Mouse (Mus musculus): ENCODE measurements at regions not wholly inside any gene's neighbourhood (a gene's known extent, or its start where the extent isn't known, plus 50 kb on each side); places are given as distances from the start of the nearest gene placed in this dataset.

- intact Hi-C loops (cut with DNase I), result no loop called here
- H3K27ac ChIP-seq, result no peak overlapping the region
- TF ChIP-seq CTCF (IDR thresholded peaks at IDR 0.05), result no peak
- DNase-seq, result no peak
- peak overlapping the region; percentile 15 for H3K4me3 ChIP-seq
These were observed 102.1 kb upstream of the Rap1b start for GRCm38 (mm10) chr10:117947911-117948310.

DNA sequence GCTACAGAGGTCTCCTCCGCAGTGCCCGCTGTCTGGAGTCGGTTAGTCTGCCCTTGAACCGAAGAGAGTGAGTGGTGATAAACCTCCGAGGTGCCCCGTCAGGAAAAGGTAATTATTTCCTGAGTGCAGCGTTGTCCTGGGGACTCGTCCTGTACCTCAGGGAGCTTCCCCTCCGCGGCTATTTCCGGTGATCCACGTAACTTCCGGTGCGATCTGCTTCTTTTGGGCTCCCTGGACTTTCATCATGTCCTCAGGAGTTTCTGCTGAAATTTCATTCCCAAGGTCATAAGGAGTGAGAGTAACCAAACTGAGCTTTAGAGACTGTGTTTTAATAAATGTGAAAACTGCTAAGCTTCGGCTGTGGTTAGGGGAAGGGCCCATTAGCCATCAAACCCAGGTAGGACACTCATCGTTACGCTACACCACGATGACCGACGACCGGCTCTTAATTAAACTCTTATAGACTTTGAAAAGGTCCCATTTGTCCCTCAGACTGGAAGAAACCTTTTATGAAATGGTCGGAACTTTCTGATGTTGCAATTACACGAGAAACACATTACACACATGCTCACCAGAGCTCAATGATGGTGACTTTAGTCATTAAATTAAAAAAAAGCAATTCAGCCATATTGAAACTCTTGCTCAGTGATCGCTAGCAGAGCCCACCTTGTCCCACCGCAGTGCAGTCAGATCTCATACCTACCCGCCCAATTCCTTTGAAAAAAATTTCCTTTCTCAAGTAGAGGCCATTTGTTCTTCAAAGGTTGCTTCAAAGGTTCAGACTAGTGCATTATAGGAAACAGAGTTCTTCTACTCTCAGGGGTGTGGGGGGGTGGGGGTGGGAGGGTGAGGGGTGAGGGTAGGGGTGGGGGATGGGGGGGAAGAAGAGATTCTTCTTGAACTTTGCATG lies 106.5 kb upstream of the Rap1b start:
- no peak for TF ChIP-seq CTCF (IDR thresholded peaks at IDR 0.05)
- H3K4me3 ChIP-seq, result peak overlapping the region; percentile 15; the same call in 1 of the 2 replicates
- no peak for DNase-seq
- H3K27ac ChIP-seq, result no peak overlapping the region
- intact Hi-C loops (cut with DNase I), result no loop called here

- Histone ChIP-seq H3K4me3 (no peak overlapping the region), H3K27ac (no peak overlapping the region)
- intact Hi-C loops (cut with DNase I), result no loop called here
- no peak for TF ChIP-seq CTCF (IDR thresholded peaks at IDR 0.05)
- DNase-seq, result no peak
These were observed 107.3 kb upstream of the Rap1b start for GRCm38 (mm10) chr10:117953026-117953711.

GRCm38 (mm10) chr10:117956174-117956950 lies 110.5 kb upstream of the Rap1b start:
- no peak for TF ChIP-seq CTCF (IDR thresholded peaks at IDR 0.05)
- no peak for DNase-seq
- Histone ChIP-seq H3K27ac (no peak overlapping the region), H3K4me3 (no peak overlapping the region)
- intact Hi-C loops (cut with DNase I), result no loop called here

GRCm38 (mm10) chr10:117974706-117975105 lies 128.9 kb upstream of the Rap1b start:
- no peak for DNase-seq
- no peak for TF ChIP-seq CTCF (IDR thresholded peaks at IDR 0.05)
- Histone ChIP-seq H3K27ac (no peak overlapping the region), H3K4me3 (no peak overlapping the region)
- intact Hi-C loops (cut with DNase I), result no loop called here

DNA sequence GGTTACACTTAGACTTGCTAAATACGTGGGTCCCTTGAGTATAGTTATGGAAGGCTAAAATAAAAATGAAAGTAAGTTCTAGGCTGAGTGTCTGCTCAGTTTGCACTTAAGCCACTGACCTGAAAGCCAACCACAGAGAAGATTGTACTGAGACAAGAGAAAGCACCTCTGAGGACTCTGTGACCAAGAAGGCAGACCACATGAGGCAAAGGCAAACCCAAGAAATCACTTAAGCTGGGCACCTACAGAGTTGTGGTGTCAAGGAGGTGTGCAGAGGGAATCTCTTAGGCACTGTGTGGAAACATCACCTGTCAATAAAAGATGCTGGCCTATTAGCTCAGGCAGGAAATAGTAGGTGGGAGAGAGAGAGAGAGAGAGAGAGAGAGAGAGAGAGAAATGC lies 129.6 kb upstream of the Rap1b start:
- Histone ChIP-seq H3K27ac (no peak overlapping the region), H3K4me3 (no peak overlapping the region)
- TF ChIP-seq CTCF (IDR thresholded peaks at IDR 0.05), result no peak
- DNase-seq, result no peak
- intact Hi-C loops (cut with DNase I), result no loop called here

DNA sequence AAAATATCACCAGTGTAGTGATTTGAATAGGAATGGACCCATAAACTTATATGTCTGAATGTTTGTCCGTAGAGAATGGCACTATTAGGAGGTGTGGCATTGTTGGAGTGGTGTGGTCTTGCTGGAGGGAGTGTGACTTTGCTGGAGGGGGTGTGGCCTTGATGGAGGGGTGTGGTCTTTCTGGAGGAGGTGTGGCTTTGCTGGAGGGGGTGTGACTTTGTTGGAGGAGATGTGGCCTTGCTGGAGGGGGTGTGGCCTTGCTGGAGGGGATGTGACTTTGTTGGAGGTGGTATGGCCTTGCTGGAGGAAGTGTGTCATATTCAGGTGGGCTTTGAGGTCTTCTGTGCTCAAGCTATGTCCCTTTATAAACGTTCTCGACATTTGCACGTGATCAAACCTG lies 133.3 kb upstream of the Rap1b start:
- no peak overlapping the region for H3K27ac ChIP-seq
- DNase-seq, result no peak
- H3K4me3 ChIP-seq, result no peak overlapping the region
- intact Hi-C loops (cut with DNase I), result no loop called here
- no peak for TF ChIP-seq CTCF (IDR thresholded peaks at IDR 0.05)

DNA sequence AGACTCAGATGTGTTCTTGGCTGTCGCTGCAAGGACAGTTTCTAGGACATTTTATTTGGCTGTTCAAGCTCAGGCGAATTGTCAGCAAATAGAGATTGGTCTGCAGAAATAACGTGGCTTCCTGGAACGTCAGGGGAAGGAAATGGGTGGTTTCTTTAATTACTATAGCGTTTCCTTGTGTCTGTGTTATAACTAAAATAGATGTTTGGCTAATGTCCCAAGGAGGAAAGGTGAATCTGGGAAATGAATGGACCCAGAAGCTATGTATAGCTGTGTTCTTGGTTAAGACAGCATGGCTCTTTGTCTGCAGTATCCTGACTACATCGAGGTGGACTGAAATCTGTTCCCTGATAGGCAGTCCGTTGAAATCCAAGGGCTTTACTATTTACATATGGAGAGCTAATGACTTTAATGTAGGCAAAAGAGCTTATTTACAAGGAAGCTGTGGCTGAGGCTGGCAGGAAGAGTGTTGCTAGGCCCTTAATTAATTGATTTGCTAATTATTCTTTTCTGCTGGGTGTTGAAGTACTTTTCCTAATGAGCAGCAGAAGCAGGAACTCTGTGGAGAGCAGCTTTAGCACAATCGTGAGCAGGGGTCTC lies 136.9 kb upstream of the Rap1b start:
- Histone ChIP-seq H3K27ac (peak overlapping the region; percentile 77), H3K4me3 (peak overlapping the region; percentile 5; the same call in 1 of the 2 replicates)
- no peak for TF ChIP-seq CTCF (IDR thresholded peaks at IDR 0.05)
- no peak for DNase-seq
- intact Hi-C loops (cut with DNase I), result no loop called here

DNA sequence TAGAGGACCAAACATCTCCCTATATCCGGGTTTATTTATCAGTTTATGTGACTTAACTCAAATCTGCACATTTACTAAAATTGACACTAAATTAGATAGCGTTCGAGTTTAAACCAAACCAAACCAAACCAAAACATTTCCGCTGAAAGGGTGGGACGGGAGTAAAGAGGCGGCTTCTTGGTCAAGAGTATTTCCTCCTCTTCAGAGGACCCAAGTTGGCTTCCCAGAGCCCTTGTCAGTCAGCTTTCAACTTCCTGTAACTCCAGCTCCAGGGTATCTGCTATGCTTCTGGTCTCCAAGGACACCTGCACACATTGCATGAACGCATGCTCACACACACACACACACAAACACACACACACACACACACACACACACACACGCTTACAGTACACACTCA lies 137.4 kb upstream of the Rap1b start:
- H3K27ac ChIP-seq, result peak overlapping the region; percentile 77
- no peak overlapping the region; the same call in 1 of the 2 replicates for H3K4me3 ChIP-seq
- DNase-seq, result no peak
- TF ChIP-seq CTCF (IDR thresholded peaks at IDR 0.05), result no peak
- intact Hi-C loops (cut with DNase I), result no loop called here

DNA sequence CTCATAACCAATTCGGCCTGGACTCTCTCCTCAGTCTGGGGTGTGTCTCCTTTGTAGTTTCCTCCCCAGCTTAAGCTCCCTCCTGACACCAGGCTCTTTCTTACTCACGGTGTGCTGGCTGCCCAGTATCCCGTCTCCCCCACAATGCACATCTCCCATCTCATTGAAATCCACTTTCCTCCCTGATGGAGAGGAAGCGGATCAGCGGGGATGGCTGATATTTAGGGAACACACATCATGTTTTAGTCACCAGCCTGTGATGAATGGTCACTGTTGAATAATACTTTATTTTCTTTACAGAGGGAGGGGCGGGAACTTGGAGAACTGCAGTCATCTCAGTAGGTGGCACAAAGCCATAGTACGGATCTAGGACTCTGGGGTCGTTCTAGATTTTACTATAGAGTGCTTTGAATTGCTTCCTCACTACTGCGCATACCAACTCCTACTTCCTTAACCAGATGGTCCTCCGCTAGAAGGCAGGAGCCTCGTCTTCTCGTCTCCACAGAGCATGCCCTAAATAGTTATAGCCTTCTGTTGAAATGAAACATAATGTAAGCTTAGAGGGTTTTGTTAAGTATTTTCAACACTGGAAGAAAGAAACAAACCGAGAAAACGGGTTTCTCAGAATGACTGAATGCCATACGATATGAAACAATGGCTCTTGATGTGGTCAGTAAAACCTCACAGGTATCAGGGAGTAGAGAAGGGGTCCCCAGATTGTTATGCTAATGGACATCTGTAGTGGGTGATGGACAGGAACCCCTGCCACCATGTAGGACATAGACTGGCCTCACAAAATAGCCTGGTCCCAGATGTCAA lies 139.2 kb upstream of the Rap1b start:
- TF ChIP-seq CTCF (IDR thresholded peaks at IDR 0.05), result no peak
- DNase-seq, result no peak
- intact Hi-C loops (cut with DNase I), result no loop called here
- no peak overlapping the region for H3K4me3 ChIP-seq
- no peak overlapping the region for H3K27ac ChIP-seq

DNA sequence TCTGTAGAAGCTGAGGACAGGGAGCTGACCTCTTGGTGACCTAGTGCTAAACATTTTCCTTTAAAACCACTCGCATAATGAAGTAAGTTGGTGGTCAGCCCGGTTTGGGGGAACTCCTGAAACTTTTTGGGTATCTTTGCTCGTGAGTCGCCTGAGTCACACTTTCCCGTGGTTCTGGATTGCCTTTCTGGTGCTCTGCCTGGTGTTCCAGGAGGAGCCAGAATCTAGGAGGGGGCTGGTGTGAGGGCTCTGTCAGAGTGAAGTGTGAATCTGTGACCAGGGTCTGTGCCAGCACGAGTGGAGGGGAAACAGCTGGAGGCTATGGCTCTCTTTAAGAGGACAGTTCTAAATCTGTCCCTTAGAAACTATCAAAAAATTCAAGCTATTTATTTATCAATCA lies 141.8 kb upstream of the Rap1b start:
- no peak for DNase-seq
- TF ChIP-seq CTCF (IDR thresholded peaks at IDR 0.05), result no peak
- intact Hi-C loops (cut with DNase I), result no loop called here
- Histone ChIP-seq H3K27ac (no peak overlapping the region), H3K4me3 (no peak overlapping the region)

- no peak for DNase-seq
- no peak for TF ChIP-seq CTCF (IDR thresholded peaks at IDR 0.05)
- intact Hi-C loops (cut with DNase I), result no loop called here
- Histone ChIP-seq H3K27ac (no peak overlapping the region), H3K4me3 (no peak overlapping the region)
These were observed 142.2 kb upstream of the Rap1b start for GRCm38 (mm10) chr10:117988076-117988475.
